Mouse (Mus musculus) megakaryocyte, adult 5-6 weeks (primary cell): Measurements from ENCODE around the gene Cryz. TPM values are rescaled to one million over a fixed set of nuclear protein-coding genes. Genes with fewer than 3 reads are reported as not detected.

Experiments used
- ATAC-seq: 2 replicates; pipeline ENCODE4 v1.8.0; 2016; ENCODE audit warnings: mild to moderate bottlenecking, inconsistent platforms; ENCODE audit not compliant: poor library complexity, severe bottlenecking
- total RNA-seq, 2 experiments: library from RNA; stranded (forward) in 1 of 2; stranded (reverse) in 1 of 2; fragments of 153-499, 151-499 nt in 1 of 2; fragments of 221-1000, 200-1000 nt in 1 of 2; gene quantifications; 2 replicates each; pipeline versions ENCODE4 v1.2.3 to v1.2.4; 2015 to 2017

Cryz gene
- total RNA-seq, 2 experiments from 2014 or later = 1.0 to 1.3 TPM

GRCm38 (mm10) chr3:154668485-154668884 is 72.0 kb downstream of the Cryz start:
- ATAC-seq = no peak

- no peak for ATAC-seq
Observed at GRCm38 (mm10) chr3:154670584-154670983, 74.1 kb downstream of the Cryz start.

GRCm38 (mm10) chr3:154671013-154671412 is 74.5 kb downstream of the Cryz start:
- no peak for ATAC-seq

Other genes starting within 250 kb of the Cryz start
- 1.6 and 2.2 TPM in 2 replicates for gene Tyw3, start 393 bp downstream of the Cryz start, total RNA-seq (2015)
- 1.9 and 2.7 TPM in 2 replicates for gene Tyw3, start 393 bp downstream of the Cryz start, total RNA-seq (2017)
- gene Erich3, start 67.1 kb downstream of the Cryz start, total RNA-seq (2015) = not detected in 2 replicates
- gene Erich3, start 67.1 kb downstream of the Cryz start, total RNA-seq (2017) = 0.04 TPM in 1 of 2 replicates, not detected in the other